Mouse (Mus musculus) erythroblast, adult 5-6 weeks (primary cell): ENCODE measurements around the gene Pdyn. TPM values are rescaled to one million over a fixed set of nuclear protein-coding genes. Genes with fewer than 3 reads are reported as not detected.

Source experiments
- ATAC-seq: replicated peaks from 2 replicates; pipeline ENCODE4 v1.8.0; 2016; ENCODE audit warnings: moderate number of reproducible peaks, mild to moderate bottlenecking, moderate TSS enrichment, inconsistent platforms; ENCODE audit not compliant: poor library complexity, low FRiP score, severe bottlenecking
- total RNA-seq, 2 experiments: library from RNA; stranded (forward) in 1 of 2; stranded (reverse) in 1 of 2; fragments of 150-400 nt in 1 of 2; fragments of 200-764, 138-1000 nt in 1 of 2; gene quantifications; 2 replicates each; pipeline versions ENCODE4 v1.2.3 to v1.2.4; 2015 to 2017; ENCODE audit warnings: low replicate concordance in 2 of 2

Gene Pdyn
- total RNA-seq, 2 experiments from 2014 or later = not detected

- ATAC-seq = no peak
Observed at GRCm38 (mm10) chr2:129658796-129659195, 40.8 kb downstream of the Pdyn start.

GRCm38 (mm10) chr2:129655033-129655432, 44.6 kb downstream of the Pdyn start:
- ATAC-seq = no peak

GRCm38 (mm10) chr2:129654233-129654950, 45.3 kb downstream of the Pdyn start:
- peak; percentile 64 for ATAC-seq

- ATAC-seq = peak; percentile 44; the same call in 1 of the 2 replicates
Observed at GRCm38 (mm10) chr2:129653632-129654031, 46.0 kb downstream of the Pdyn start.

- no peak for ATAC-seq
Observed at GRCm38 (mm10) chr2:129652616-129653015, 47.0 kb downstream of the Pdyn start.

Other genes starting within 250 kb of the Pdyn start
- 0.42 TPM in 1 of 2 replicates, not detected in the other for gene F830045P16Rik, start 163.2 kb downstream of the Pdyn start, total RNA-seq (2015; ENCODE audit: low replicate concordance)
- not detected in 2 replicates for gene F830045P16Rik, start 163.2 kb downstream of the Pdyn start, total RNA-seq (2017; ENCODE audit: low replicate concordance)
- gene Sirpa, start 107.0 kb downstream of the Pdyn start, total RNA-seq (2015; ENCODE audit: low replicate concordance) = 46.3 and 59.8 TPM in 2 replicates
- 45.0 and 60.8 TPM in 2 replicates for gene Sirpa, start 107.0 kb downstream of the Pdyn start, total RNA-seq (2017; ENCODE audit: low replicate concordance)
- 3.3 and 5.0 TPM in 2 replicates for gene Stk35, start 100.7 kb upstream of the Pdyn start, total RNA-seq (2015; ENCODE audit: low replicate concordance)
- gene Stk35, start 100.7 kb upstream of the Pdyn start, total RNA-seq (2017; ENCODE audit: low replicate concordance) = 3.9 and 4.9 TPM in 2 replicates